Mouse (Mus musculus): Measurements from ENCODE around the gene Rtl10. TPM values are rescaled to one million over a fixed set of nuclear protein-coding genes. Genes with fewer than 3 reads are reported as not detected.
A peak's percentile ranks its signal among the peaks of the same experiment; 100 is the strongest.

Gene Rtl10
- total RNA-seq (2021), result 1 to 10 TPM; 3.6 to 4.6 TPM

DNA sequence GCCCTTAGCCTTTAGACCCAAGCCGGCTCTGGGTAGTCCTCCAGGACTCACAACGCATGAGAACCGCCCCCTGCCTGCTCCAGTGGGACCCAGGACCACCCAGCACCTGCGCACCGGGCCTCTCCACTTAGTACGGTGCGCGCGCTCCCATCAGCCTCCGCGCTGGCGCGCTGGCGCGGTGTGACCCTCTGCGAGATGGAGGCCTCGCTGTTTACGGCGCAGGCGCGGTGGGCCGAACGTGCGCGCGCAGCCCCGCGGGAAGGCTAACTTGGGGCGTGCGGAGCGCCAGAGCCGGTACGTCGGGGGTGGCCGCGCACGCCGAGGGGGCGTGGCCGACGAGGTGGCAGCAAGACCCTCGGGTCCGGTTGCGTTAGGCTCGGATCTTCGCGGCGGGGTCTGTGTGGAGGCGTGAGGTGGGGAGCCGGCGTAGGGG lies at the start of gene Rtl10, which contains the start of gene Gnb1l:
Rtl10 (plus strand) TSS at position 344 of the 433 bp plus-strand sequence.
Gnb1l (plus strand) TSS at position 156 of the 433 bp plus-strand sequence.
- peak; percentile 94 to 98 for DNase-seq
- intact Hi-C loops (cut with DNase I), result loop anchor here (2.0 kb wide), 1 partner anchor 54 kb away; no protein-coding TSS in a partner anchor

DNA sequence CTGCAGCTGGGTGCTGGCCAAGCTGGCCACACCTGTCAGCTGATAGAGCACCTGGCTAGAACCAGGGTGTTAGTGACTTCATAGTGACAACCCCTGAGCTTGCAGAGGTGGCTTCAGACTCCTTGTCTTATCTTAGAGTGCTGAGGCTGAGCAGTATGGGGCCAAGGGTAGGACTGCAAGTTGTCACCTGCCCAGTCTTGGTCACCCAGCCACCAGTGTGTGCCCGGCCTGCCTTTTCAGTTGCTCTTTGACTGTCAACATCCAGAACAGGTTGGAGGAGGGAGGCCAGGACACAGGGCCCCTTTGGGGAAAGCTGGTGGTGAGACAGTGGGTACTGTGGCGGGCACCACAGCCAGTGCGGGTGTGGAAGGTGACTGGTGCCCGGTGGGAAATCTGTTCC lies 49.7 kb upstream of the Rtl10 start:
- no peak for DNase-seq
- intact Hi-C loops (cut with DNase I), result loop anchor here (10.0 kb wide), 1 partner anchor 366 kb away; the partner anchor contains the start of genes Cdc45 and Ufd1

DNA sequence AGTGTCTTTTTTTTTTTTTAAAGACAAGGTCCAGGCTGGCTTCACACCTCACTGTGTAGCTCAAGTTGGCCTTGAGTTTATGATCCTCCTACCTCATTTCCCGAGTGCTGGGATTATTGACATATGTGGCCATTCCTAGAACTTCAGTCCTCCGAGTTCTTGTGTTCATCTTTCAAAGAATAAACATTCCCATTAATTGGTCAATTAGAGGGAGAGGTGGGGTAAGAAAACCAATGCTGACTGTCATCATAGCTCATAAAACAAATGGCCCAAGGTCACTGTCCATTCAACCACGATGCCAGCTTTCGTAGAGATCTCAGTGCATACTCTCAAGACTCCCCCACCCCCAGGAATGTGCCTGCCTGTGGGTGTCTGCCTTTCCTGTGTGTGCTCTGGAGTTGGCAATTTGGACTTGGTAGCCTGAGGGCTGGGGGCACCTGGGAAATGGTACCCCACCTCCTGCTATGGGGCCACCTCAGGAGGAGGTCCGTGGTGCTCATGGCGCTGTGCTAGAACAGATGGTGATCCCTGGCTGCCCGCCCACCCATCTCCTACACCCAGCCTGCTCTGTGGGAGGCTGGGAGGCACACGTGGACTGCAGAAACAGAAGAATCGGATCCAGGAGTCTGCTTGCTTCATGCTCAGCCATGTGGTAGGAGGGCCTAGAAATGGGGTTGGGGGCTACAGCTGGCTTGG lies 47.1 kb upstream of the Rtl10 start:
- intact Hi-C loops (cut with DNase I), result no loop called here

DNA sequence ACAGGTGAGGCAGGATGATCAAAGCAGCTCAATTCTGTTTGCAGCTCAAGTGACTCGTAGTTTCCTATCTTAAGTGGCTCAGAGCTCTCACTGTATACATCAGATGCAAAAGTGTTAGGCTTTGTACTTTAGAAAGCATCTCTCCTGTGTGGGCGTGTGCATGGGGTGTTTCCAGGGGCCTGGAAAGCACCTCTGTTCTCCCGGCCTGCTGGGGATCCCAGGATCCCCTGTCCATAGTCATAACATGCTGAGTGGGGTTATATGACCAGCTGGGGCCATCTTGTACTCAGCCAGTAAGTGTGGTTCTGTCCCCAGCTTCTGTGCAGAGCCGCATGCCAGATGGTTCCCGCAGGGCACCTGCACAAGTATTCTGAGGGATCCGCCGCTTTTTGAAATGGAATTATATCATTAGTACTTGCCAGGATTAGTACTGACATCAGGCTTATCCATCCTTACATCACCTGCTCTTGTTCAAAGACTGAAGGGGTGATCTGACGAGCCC lies 46.3 kb upstream of the Rtl10 start:
- intact Hi-C loops (cut with DNase I), result no loop called here
- no peak for DNase-seq

More for the DNA sequence above, 47.1 kb upstream of the Rtl10 start:
- DNase-seq, result no peak

DNA sequence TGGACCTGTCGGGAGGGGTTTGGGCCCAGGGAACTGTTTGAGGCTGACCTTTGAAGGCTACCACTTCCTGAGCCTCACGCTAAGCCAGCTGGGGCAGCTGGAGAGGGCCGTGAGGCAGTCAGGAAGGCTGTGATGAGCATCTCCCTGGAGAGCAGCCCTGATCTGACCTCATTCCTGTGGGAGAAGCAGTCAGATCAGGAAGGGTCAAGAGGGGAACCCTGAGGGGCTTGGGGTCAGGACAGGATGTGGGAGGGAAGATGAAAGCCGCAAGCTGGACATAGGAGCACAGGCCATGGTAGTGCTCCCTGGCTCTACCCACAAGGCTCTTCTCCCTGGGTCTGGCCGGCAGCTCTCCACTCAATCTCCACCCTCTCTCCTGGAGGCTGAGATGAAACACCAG lies 44.9 kb upstream of the Rtl10 start:
- intact Hi-C loops (cut with DNase I), result no loop called here
- no peak for DNase-seq

DNA sequence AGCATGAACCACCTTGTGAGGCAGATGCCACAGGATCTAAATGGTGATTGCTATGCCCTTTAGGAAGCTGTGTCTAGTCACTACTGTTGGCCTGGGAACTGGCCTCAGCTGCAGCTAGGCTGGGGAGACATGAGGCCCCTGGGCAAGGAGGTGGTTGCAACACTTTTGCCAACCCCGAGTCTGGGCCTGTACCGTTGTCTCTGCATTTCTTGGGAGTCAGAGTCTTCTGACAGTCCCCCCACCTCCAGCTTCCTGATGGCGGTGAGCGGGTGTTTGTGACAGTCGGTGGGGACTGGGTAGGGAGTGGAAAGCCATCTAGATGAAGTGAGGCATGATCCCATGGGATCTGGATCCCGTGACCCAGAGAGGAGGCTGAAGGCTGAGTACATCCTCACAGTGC lies 43.3 kb upstream of the Rtl10 start:
- intact Hi-C loops (cut with DNase I), result no loop called here
- no peak for DNase-seq

DNA sequence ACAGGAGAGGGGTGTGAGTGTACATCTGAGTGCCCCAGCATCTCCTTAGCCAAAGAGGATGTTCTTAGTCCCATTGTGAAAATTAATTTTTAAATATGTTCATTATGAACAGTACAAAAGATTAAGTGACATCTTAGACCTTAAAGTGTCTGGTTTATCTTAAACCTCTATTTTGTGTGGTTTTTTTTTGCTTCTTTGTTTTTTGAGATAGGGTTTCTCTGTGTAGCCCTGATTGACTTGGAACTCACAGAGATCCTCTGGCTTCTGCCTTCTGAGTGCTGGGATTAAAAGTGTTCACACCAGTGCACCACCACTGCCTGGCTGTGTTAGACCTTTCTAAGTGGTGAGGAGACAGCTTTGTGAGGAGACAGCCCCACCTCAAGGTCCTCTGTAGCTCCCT lies 40.0 kb upstream of the Rtl10 start:
- intact Hi-C loops (cut with DNase I), result no loop called here
- no peak for DNase-seq

DNA sequence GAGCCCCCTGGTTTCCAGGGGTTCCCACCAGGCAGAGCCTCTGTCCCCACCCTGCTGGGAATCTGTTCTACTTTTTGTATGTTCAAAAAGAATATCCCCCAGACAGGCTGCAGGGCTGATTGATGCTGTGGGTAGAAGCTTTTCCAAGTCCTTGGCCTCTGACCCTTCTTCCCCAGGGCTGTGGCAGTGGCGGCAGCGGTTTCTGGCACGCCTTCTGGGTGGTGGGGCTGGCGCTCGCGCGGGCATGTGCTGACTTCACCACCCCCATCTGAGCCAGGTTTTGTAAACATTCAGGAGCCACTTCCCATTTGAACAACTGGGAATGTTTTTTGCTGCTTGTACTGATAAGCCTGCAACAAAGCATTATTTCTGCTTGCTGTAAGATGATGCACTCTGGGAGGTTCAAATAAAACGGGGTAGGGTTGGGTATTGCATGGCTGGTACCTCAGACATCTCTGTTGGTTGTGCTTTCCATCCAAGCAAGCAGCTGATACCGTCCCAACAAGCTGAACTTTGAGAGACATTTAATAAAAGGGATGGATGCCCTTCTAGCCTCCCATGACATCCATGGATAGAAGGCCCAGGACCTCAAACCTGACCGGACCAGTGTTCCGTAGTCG lies 39.3 kb upstream of the Rtl10 start:
- intact Hi-C loops (cut with DNase I), result no loop called here
- no peak for DNase-seq

DNA sequence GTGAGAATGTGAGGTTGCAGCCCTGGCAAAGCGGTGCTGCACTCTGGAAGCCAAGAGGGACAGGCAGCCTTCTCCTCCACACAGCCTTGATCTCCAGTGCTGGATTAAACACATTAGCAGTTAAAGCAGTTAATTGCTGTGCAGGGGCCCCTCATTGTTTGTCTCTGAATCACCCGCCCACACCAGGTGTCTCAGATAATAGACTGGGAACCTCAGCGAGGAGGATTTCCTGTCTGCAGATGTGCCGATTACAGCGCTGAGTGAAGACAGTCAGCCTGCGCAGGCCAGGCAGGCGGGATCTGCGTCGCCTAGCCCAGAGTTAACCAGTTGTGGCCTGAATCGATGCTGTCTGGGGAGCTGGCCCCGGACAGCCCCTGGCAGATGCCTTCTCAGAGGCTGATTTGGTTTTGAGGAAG lies 38.7 kb upstream of the Rtl10 start:
- intact Hi-C loops (cut with DNase I), result no loop called here
- peak; percentile 20 to 30 for DNase-seq

DNA sequence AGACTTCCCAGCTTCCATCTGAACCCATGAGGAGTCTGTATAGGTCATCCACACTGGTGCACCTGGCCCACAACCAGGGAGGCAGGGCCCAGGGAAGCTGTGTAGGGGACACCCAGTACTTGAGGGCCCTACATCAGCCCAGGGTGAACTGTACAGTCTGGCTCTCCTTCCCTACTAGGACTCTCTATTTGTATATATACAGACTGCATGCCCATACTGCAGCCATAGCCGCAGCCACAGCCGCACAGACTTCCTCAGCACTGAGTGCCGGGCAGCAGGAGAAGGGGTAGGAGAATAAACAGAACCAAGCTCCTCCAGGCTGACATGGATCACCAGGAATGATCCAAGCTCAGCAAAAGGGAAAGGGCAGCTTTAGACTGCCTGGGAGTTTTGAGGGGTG lies 37.9 kb upstream of the Rtl10 start:
- intact Hi-C loops (cut with DNase I), result no loop called here
- DNase-seq, result no peak

DNA sequence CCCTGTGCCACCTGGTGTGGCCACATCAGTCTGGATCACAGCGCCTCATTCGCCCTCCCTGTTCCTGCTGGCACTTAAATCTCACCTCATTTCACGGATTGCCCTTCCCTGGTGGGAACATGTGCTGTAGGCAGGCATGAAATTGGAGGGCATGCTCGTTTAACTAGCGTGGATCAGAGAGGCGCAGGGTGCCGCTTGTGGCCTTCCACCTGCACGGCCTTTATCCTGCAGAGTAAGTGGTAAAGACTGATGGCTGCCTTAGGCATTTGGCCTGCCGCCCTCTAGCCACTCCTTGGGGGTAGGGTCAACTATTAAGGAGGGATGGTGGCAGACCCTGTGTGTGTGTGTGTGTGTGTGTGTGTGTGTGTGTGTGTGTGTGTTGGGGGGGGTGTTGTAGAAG lies 36.7 kb upstream of the Rtl10 start:
- intact Hi-C loops (cut with DNase I), result no loop called here

DNA sequence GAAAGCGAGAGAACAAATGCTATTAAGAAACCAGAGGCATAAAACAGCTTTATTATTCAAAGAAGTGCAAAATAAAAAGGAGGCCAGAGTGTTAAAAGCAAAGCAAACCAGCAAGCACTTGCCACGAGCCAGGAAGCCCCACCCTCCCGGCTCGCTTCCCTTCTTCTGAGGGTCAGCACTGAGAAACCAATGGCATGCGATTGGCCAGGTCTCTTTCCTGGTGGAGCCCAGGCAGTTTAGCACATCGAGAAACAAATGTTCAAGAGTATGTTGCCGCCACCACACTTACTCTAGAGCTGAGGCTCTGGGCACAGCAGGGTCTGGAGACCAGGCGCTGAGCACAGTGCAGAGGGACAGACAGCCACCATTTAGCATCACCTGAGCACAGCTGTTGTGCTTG lies 36.1 kb upstream of the Rtl10 start:
- intact Hi-C loops (cut with DNase I), result no loop called here
- DNase-seq, result peak in 1 of 2 experiments; percentile 25

More for the DNA sequence above, 36.7 kb upstream of the Rtl10 start:
- DNase-seq, result no peak

DNA sequence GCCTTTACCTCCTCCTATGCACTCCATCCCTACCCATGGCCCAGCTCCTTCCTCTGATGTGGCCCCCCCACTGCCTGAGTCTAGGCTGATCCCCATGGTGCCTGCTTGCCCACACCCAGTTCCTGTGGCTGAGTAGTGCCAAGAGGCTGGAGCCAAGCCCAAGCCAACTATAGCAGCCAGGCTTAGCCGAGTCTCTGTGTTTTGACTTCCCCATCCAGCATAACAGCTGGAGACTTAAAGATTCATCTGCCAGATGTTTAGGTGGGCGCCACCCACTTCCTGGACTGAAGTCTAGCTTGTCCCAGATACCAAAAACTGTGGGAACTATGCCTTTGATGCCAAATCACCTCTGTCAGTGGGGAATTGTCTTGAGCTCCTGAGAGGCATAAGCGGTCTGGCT lies 34.4 kb upstream of the Rtl10 start:
- intact Hi-C loops (cut with DNase I), result no loop called here
- DNase-seq, result peak; percentile 40

DNA sequence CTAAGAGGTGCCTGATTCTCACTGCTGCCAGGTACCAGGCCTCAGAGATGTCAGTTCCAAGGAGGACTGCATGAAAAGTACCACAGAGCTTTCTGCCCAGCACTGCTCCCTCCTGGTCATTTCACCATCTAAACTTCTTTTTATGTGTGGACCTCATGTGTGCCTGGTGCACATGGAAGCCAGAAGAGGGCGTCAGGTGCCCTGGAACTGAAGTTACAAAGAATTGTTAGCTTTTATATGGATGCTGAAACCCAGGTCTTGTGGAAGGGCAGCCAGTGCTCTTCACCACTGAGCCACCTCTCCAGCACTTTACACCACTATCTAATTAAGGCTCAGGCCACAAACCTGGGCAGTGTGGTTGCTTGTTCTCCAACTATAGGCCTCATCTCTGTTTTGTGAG lies 27.9 kb upstream of the Rtl10 start:
- no peak for DNase-seq
- intact Hi-C loops (cut with DNase I), result no loop called here

DNA sequence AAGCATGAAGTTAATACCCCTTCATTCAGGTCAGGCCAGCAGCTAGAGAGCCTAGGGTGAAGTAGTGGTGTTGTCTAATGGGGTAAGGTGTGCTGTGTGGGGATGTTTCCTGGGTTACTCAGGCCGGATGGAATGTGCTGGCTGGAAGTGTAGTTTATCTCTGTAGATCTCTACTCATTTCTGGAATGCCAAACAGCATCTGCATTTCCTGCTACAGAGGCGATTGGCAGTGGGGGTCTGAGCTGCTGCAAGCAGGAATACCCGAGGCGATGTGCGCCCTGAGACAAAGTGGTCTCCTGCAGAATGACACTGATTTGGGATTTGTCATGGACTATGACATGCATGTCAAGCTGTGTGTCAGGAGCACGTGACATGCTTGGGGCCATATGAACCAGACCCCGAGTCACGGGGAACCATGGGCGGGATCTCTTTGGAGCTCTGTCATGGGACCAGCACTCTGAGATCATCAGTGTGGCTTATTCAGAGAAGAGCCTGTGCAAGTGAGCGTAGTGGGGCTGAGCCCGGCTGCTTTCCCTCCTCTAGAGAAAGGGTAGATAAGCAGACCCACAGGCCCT lies 27.2 kb upstream of the Rtl10 start:
- intact Hi-C loops (cut with DNase I), result no loop called here
- DNase-seq, result no peak

DNA sequence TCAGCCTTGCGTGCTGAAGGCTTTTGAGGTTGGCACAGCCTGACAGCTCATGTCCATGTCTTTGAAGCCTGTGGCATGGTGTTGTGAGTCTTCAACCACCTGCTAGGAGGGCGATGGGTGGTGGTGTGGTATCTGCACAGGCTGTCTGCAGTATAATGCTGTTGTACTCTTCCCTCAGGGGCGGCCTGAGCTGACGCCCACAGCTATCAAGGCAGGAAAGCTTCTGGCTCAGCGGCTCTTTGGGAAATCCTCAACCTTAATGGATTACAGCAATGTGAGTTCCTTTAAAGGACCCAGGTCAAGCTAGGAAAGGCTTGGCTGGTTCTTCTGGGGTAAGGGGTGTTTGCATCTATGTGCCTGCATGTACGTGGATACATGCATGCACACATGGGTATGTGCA lies 26.7 kb upstream of the Rtl10 start:
- DNase-seq, result no peak
- intact Hi-C loops (cut with DNase I), result no loop called here

DNA sequence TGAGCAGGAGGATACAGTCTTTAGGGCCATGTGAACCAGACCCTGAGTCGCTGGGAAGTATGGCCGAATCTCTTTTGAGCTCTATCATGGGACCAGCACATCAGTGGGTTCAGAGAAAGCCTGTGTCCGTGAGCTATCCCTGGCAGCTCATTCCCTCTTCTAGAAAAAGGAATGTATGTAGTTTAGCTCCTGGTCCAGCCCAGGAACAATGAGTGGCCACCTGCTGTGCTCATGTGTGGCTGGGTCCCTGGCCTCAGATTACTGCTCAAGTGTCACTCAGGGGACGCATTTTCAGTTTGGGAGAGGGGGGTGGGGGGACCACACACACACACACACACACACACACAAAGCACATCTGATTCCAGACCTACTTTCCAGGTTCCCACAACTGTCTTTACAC lies 26.3 kb upstream of the Rtl10 start:
- intact Hi-C loops (cut with DNase I), result no loop called here
- no peak for DNase-seq

DNA sequence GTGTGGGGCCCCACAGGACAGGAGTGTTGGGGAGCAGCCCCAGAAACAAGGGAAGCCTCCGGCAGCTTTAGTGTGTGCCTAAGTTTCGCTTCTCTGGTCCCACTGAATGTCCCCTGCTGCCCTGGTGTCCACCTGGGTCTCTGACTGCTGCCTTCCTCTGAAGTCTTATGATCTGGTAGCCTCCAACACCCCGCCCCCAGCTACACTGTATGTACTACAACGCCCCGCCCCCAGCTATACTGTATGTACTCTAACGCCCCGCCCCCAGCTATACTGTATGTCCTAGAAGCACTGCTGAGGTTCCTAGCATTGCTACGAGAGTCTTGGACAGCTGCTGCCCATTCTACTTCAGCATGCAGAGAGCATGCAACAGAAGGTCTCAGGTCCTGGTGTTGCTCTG lies 25.7 kb upstream of the Rtl10 start:
- no peak for DNase-seq
- intact Hi-C loops (cut with DNase I), result no loop called here

DNA sequence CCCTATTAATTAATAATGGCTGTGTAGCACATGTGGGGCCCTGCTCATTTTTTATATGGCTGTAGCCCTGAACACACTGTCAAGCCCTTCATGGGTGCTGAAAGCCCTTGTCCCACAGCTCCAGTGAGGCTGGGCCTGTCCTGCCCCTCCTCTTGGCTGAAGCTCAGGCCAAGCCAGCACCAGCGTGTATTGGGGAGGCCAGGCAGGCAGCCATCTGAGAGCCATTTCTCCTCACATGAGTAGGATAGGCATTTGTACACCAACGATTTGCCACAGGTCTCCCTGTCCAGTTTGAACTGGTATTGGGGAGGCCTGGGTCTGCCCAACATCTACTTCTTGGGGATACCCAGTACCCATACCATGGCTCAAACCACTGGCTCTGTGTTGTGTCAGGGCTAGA lies 24.7 kb upstream of the Rtl10 start:
- intact Hi-C loops (cut with DNase I), result no loop called here
- DNase-seq, result no peak

DNA sequence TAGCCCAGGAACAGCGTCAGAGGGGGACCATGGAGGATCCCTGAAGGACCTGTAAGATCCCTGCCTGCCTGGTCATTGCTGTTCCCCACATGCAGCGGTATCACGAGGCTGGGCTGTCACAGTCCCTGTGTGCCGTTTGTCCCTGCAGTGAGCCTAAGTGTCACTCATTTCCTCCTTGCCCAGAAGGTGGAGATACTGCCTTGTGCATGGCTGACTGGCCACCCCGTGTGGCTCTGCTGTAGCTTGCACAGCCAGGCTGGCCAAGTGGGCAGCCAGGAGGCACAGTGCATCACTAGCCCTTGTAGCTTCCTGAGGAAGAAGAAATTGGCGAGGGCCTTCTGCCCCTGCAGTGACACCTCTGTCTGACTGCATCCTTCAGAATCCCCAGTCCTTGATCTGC lies 20.7 kb upstream of the Rtl10 start:
- DNase-seq, result no peak

DNA sequence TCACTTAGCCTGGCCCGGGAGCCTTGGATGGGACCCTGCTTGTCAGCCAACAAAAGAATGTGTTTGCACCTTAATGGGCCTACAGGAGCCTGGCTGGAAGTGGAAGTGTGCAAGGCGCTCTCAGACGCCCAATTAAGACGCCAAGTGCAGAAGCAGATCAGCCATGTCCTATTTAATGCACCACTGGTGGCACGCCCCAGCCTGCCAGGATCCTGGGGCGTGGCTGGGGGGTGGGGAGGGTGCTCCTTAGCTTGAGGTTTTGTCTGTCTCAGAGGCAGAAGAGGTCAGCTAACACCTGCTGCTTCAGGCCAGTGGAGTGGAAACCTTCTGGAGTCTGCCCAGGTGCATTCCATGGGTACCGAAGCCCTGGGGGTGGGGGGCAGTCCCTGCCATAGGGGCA lies 19.0 kb upstream of the Rtl10 start:
- no peak for DNase-seq
- intact Hi-C loops (cut with DNase I), result no loop called here

More for the DNA sequence above, 20.7 kb upstream of the Rtl10 start:
- intact Hi-C loops (cut with DNase I), result no loop called here

Data from heart, postnatal 36 days (tissue).